Mouse (Mus musculus): Measurements from ENCODE around the gene Rnf224. TPM values are rescaled to one million over a fixed set of nuclear protein-coding genes. Genes with fewer than 3 reads are reported as not detected.

Gene Rnf224
- polyA plus RNA-seq, 1 experiment from 2014 or later: not detected

GRCm38 (mm10) chr2:25243342-25243741, 6.8 kb upstream of the Rnf224 start:
- peaks cover 44% of the 10 kb centered on the region for H3K27me3 ChIP-seq (ENCODE audit: low read depth, poor library complexity, severe bottlenecking)
- no peak for DNase-seq (ENCODE audit: low spot score)
- peak overlapping the region; percentile 47; the same call in 1 of the 2 replicates for H3K27ac ChIP-seq
- 72% methylated on average over 8 of the region's 8 CpGs for WGBS
- peaks cover 31% of the 10 kb centered on the region for H3K4me1 ChIP-seq
- peak overlapping the region; percentile 63 for H3K4me3 ChIP-seq
- peaks cover 35% of the 10 kb centered on the region for H3K36me3 ChIP-seq
- H3K9me3 ChIP-seq (replicated peaks): no peaks in the 10 kb centered on the region

GRCm38 (mm10) chr2:25242101-25242506, 5.5 kb upstream of the Rnf224 start, which contains the start of the genes Rnf208 and Cysrt1:
Gene Rnf208 (plus strand): TSS chr2:25242255.
Gene Cysrt1 (minus strand): TSS chr2:25242452.
- Histone ChIP-seq H3K9me3 (replicated peaks) (no peaks in the 10 kb centered on the region), H3K36me3 (peaks cover 22% of the 10 kb centered on the region), H3K4me3 (peak within 1 kb of the TSS; percentile 63), H3K27ac (peak within 1 kb of the TSS; percentile 71), H3K27me3 (ENCODE audit: low read depth, poor library complexity, severe bottlenecking) (peaks cover 48% of the 10 kb centered on the region), H3K4me1 (peaks cover 31% of the 10 kb centered on the region)
- under 1% methylated on average over 59 of the region's 59 CpGs for WGBS
- DNase-seq (ENCODE audit: low spot score): peak; percentile 43

GRCm38 (mm10) chr2:25241438-25241775, 4.8 kb upstream of the Rnf224 start:
- H3K9me3 ChIP-seq (replicated peaks): no peaks in the 10 kb centered on the region
- no peak for DNase-seq (ENCODE audit: low spot score)
- H3K27me3 ChIP-seq (ENCODE audit: low read depth, poor library complexity, severe bottlenecking): peaks cover 51% of the 10 kb centered on the region
- H3K4me3 ChIP-seq: peak overlapping the region; percentile 63
- H3K36me3 ChIP-seq: peaks cover 15% of the 10 kb centered on the region
- H3K27ac ChIP-seq: no peak overlapping the region; the same call in 1 of the 2 replicates
- 24% methylated on average over 6 of the region's 6 CpGs for WGBS
- peaks cover 34% of the 10 kb centered on the region for H3K4me1 ChIP-seq

- H3K36me3 ChIP-seq: peaks cover 10% of the 10 kb centered on the region
- H3K4me1 ChIP-seq: peaks cover 34% of the 10 kb centered on the region
- no peaks in the 10 kb centered on the region for H3K9me3 ChIP-seq (replicated peaks)
- peak overlapping the region; percentile 63 for H3K4me3 ChIP-seq
- DNase-seq (ENCODE audit: low spot score): peak; percentile 79
- H3K27ac ChIP-seq: peak overlapping the region; percentile 71
- peaks cover 56% of the 10 kb centered on the region for H3K27me3 ChIP-seq (ENCODE audit: low read depth, poor library complexity, severe bottlenecking)
- 2% methylated on average over 29 of the region's 29 CpGs for WGBS
These were observed 4.3 kb upstream of the Rnf224 start for GRCm38 (mm10) chr2:25240723-25241437.

- peak overlapping the region; percentile 63 for H3K4me3 ChIP-seq
These were observed 3.7 kb upstream of the Rnf224 start for GRCm38 (mm10) chr2:25240310-25240709.

GRCm38 (mm10) chr2:25239766-25240165, 3.2 kb upstream of the Rnf224 start:
- no peak overlapping the region for H3K4me3 ChIP-seq
- H3K27me3 ChIP-seq (ENCODE audit: low read depth, poor library complexity, severe bottlenecking): peaks cover 67% of the 10 kb centered on the region
- H3K27ac ChIP-seq: no peak overlapping the region
- WGBS: 87% methylated on average over 3 of the region's 3 CpGs
- H3K4me1 ChIP-seq: peaks cover 34% of the 10 kb centered on the region
- H3K36me3 ChIP-seq: no peaks in the 10 kb centered on the region
- DNase-seq (ENCODE audit: low spot score): no peak
- no peaks in the 10 kb centered on the region for H3K9me3 ChIP-seq (replicated peaks)

More at GRCm38 (mm10) chr2:25240310-25240709, 3.7 kb upstream of the Rnf224 start:
- H3K27ac ChIP-seq: peak overlapping the region; percentile 71; the same call in 1 of the 2 replicates
- no peak for DNase-seq (ENCODE audit: low spot score)
- peaks cover 62% of the 10 kb centered on the region for H3K27me3 ChIP-seq (ENCODE audit: low read depth, poor library complexity, severe bottlenecking)
- H3K4me1 ChIP-seq: peaks cover 34% of the 10 kb centered on the region
- H3K9me3 ChIP-seq (replicated peaks): no peaks in the 10 kb centered on the region
- WGBS: 46% methylated on average over 8 of the region's 8 CpGs
- peaks cover 4% of the 10 kb centered on the region for H3K36me3 ChIP-seq

- no peak overlapping the region for H3K4me3 ChIP-seq
- no peaks in the 10 kb centered on the region for H3K9me3 ChIP-seq (replicated peaks)
- H3K27me3 ChIP-seq (ENCODE audit: low read depth, poor library complexity, severe bottlenecking): peaks cover 54% of the 10 kb centered on the region
- no peak overlapping the region for H3K27ac ChIP-seq
- no peaks in the 10 kb centered on the region for H3K36me3 ChIP-seq
- peaks cover 33% of the 10 kb centered on the region for H3K4me1 ChIP-seq
- no peak for DNase-seq (ENCODE audit: low spot score)
These were observed 1.5 kb upstream of the Rnf224 start for GRCm38 (mm10) chr2:25238106-25238505.

GRCm38 (mm10) chr2:25237522-25237921, 935 bp upstream of the Rnf224 start:
- DNase-seq (ENCODE audit: low spot score): no peak
- Histone ChIP-seq H3K4me1 (peaks cover 27% of the 10 kb centered on the region), H3K27ac (no peak overlapping the region), H3K4me3 (no peak overlapping the region), H3K36me3 (no peaks in the 10 kb centered on the region), H3K27me3 (ENCODE audit: low read depth, poor library complexity, severe bottlenecking) (peaks cover 53% of the 10 kb centered on the region), H3K9me3 (replicated peaks) (no peaks in the 10 kb centered on the region)
- 68% methylated on average over 4 of the region's 4 CpGs for WGBS

GRCm38 (mm10) chr2:25234551-25235220, 1.9 kb downstream of the Rnf224 start:
- Histone ChIP-seq H3K36me3 (no peaks in the 10 kb centered on the region), H3K4me3 (no peak overlapping the region), H3K27ac (no peak overlapping the region), H3K9me3 (replicated peaks) (no peaks in the 10 kb centered on the region), H3K4me1 (peaks cover 3% of the 10 kb centered on the region; the same call in 1 of the 2 replicates), H3K27me3 (ENCODE audit: low read depth, poor library complexity, severe bottlenecking) (peaks cover 57% of the 10 kb centered on the region)
- DNase-seq (ENCODE audit: low spot score): no peak
- WGBS: 76% methylated on average over 5 of the region's 5 CpGs

GRCm38 (mm10) chr2:25234050-25234449, 2.5 kb downstream of the Rnf224 start, which contains the start of gene Slc34a3:
Gene Slc34a3 (minus strand): TSS chr2:25234364.
- H3K4me3 ChIP-seq: no peak within 1 kb of the TSS
- peaks cover 56% of the 10 kb centered on the region for H3K27me3 ChIP-seq (ENCODE audit: low read depth, poor library complexity, severe bottlenecking)
- peaks cover 5% of the 10 kb centered on the region for H3K4me1 ChIP-seq
- H3K9me3 ChIP-seq (replicated peaks): no peaks in the 10 kb centered on the region
- WGBS: 95% methylated on average over 3 of the region's 3 CpGs
- no peaks in the 10 kb centered on the region for H3K36me3 ChIP-seq
- H3K27ac ChIP-seq: no peak within 1 kb of the TSS
- DNase-seq (ENCODE audit: low spot score): no peak

GRCm38 (mm10) chr2:25233421-25233820, 3.2 kb downstream of the Rnf224 start:
- Histone ChIP-seq H3K27me3 (ENCODE audit: low read depth, poor library complexity, severe bottlenecking) (peaks cover 52% of the 10 kb centered on the region), H3K9me3 (replicated peaks) (no peaks in the 10 kb centered on the region), H3K4me3 (no peak overlapping the region), H3K27ac (no peak overlapping the region), H3K36me3 (no peaks in the 10 kb centered on the region), H3K4me1 (peaks cover 11% of the 10 kb centered on the region)
- 81% methylated on average over 4 of the region's 4 CpGs for WGBS
- no peak for DNase-seq (ENCODE audit: low spot score)

GRCm38 (mm10) chr2:25231038-25231437, 5.5 kb downstream of the Rnf224 start:
- Histone ChIP-seq H3K27me3 (ENCODE audit: low read depth, poor library complexity, severe bottlenecking) (peaks cover 41% of the 10 kb centered on the region), H3K36me3 (no peaks in the 10 kb centered on the region), H3K27ac (no peak overlapping the region), H3K4me1 (peaks cover 18% of the 10 kb centered on the region), H3K4me3 (no peak overlapping the region), H3K9me3 (replicated peaks) (no peaks in the 10 kb centered on the region)
- WGBS: 61% methylated on average over 12 of the region's 12 CpGs
- DNase-seq (ENCODE audit: low spot score): no peak

- no peak for DNase-seq (ENCODE audit: low spot score)
- no peak overlapping the region for H3K4me3 ChIP-seq
- H3K9me3 ChIP-seq (replicated peaks): no peaks in the 10 kb centered on the region
- WGBS: 89% methylated on average over 7 of the region's 7 CpGs
- no peak overlapping the region for H3K27ac ChIP-seq
- peaks cover 22% of the 10 kb centered on the region for H3K4me1 ChIP-seq
- no peaks in the 10 kb centered on the region for H3K36me3 ChIP-seq
- H3K27me3 ChIP-seq (ENCODE audit: low read depth, poor library complexity, severe bottlenecking): peaks cover 36% of the 10 kb centered on the region
These were observed 6.0 kb downstream of the Rnf224 start for GRCm38 (mm10) chr2:25230581-25230980.

Measured in limb, embryonic 10.5 days (tissue).